Mouse (Mus musculus): ENCODE measurements around the gene Dgke.

DNA sequence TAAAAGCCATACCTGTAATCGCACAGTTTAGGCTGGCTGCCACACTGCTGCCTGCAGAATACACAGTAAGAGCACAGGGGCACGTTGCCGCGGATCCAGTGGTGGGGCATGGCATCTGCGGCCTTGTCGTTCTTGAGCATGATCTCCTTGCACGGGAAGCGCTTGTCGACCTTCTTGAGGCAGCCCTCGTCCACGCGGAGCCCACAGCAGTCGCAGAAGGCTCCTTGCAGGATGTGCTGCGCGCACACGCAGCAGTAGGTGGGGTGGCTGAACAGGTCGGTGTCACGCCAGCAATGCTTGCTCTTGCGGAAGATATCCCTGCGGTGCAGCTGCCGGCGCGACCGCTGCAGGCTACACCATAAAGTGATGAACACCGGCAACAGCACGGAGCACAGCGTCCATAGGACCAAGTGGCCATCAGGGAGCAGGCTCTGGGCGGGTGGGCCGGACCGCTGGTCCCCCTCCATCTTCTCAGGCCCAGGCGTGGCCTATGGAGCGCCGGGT lies 6.7 kb downstream of the Dgke start:
- TF ChIP-seq ZC3H11A (IDR thresholded peaks at IDR 0.05; ENCODE audit: borderline replicate concordance, low read depth, low read length) (no peak), ZNF384 (IDR thresholded peaks at IDR 0.05; ENCODE audit: low read depth, low read length) (no peak), HCFC1 (IDR thresholded peaks at IDR 0.05; ENCODE audit: borderline replicate concordance, insufficient read depth, low read length) (no peak), MAFK (IDR thresholded peaks at IDR 0.05; ENCODE audit: insufficient read depth, low read depth, low read length) (no peak)

Data from ES-E14 (cell line).